Mouse (Mus musculus) 416B (cell line): ENCODE results near the gene Tbc1d9.

Experiments used
- DNase-seq: peaks from one replicate; pipeline ENCODE4 v3.0.0; 2011; ENCODE audit warnings: low read depth

Gene Tbc1d9

DNA sequence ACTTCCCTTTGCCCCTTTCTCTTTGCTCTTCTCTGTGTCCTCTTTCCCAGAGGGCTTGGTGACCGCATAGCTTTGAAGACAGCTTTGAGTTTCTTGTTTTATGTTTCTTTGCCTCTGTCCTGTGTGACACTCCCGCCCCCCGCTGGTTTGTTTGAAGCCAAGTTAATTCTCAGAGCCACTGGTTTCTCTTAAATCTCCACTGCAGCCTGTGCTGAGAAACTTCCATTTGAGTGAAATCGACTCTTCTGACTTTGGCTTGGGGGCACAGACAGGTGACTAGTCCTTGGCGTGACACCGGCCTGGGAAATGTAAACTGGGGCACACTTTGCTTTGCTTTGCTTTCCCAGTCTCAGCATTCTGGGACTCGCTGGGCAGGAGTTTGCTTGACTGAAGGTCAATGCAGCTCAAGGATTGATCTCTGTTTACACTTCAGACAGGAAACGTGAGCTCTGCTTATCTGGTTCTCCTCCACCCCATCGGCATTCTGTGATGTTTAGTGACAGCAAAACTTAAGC is 13.1 kb downstream of the Tbc1d9 start:
- peak; percentile 33 for DNase-seq

DNA sequence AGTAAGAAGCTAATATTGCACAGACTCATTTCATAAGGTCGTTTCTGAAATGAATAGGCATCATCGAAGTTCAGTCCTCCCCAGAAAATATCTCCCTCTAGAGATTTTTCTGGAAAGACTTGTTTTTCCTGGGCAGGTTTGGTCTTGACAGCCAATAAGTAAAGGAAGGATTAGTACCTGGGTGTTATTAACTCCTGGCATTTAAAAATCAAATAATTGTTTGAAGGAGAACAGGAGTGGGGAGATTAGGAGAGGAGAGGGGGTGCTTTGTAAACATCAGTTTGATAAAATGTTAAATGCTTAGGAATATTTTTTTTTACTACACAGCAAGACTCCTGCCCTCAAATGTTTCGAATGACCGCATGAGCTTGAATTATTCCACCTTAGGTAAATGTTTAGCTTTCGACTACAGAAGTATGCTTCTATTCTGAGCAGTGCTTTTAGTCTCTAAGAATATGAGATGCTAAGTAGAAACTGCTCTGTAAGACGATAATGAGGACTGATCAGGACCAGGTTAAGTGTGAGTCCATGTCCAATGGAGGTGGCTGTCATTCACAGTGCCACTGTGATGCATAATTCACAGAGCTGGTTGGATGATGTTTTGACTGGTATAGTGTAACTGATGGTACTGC is 16.8 kb downstream of the Tbc1d9 start:
- DNase-seq, result no peak

DNA sequence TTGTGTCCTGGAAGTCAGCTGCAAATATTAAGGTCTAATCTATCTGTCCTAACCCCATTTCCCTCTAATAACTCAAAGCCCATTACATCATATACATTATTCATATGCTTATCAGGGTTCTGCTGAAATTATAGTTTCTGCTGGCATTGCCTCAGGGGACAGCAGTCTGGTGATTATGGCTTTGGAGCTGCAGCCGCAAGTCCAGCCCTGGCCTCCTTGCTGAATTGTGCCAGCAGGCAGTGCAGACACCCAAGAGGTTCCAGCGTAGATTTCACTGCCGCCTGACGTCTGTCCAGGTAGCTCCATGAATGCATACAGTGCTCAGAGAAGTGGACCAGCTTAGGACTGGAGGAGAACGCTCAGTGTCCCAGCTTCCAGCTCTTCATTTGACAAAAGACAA is 17.6 kb downstream of the Tbc1d9 start:
- no peak for DNase-seq

DNA sequence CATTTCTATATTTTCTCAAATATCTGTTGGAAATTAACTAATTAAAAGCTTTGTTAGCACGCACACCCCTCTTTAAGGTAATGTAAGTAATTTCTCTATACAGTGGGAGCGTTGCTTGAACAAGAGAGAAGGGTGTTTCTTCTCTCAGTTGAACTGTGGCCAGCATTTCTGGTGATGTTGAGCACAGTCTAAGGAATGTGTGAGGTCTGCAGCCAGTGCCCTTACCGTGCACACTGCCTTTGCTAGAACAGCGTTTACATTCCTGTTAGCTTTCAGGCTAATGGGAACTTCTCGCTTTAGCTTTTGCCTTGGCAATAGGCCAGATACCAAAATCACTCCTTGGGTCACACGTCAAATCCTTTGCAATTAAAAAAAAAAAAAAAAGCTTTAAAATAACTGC is 21.2 kb downstream of the Tbc1d9 start:
- DNase-seq, result no peak

DNA sequence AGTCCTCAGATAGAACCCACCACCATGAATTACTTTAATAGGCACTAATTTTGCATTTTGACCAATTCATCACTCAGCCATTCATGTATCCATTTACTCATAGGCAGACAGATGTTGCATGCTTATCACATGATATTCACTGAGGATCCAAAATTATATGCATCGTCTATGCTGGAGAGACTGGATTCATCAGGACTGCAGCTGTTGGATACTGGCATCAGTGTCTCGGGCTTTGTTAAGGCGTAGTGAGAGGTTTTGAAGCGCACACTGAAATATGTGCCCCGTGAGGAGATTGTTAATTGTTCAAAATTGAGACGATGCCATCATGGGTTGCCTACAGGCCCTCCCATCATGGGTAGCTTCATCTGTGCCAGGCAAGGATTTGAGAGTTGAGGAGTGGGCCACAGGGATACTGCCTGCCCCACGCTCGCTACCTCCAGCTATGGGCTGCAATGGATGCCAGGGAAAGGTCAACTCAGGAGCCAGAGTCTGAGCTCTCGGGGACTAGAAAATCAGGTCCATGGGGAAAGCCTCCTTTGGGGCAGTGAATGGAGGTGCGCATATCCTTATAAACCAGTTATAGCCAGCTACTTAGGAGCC is 22.3 kb downstream of the Tbc1d9 start:
- DNase-seq, result no peak

DNA sequence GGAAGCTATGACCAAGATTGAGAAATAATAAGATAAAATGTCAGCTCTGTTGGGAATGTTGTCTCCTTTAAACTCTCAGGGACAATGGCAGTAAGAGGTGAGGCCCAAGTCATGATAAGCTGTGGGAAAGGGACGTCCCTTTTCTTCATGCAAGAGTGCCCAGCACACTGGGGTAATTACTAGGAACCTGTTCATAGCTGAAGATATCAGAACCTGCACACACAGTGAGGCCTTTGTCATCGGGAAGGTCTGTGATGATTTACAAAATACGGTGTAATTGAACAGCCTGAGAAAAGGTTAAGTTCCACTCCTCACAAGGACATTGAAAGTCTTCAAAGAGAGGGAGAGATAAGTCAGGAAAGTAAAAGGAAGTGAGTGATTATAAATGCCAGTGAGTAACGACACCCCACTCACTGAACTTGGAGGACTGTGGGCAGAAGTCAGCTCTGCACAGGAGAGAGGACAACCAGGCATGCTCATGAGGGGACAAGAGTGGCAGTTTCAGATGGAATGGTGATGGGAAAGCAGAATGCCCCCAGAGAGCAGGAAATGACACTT is 24.5 kb downstream of the Tbc1d9 start:
- no peak for DNase-seq

DNA sequence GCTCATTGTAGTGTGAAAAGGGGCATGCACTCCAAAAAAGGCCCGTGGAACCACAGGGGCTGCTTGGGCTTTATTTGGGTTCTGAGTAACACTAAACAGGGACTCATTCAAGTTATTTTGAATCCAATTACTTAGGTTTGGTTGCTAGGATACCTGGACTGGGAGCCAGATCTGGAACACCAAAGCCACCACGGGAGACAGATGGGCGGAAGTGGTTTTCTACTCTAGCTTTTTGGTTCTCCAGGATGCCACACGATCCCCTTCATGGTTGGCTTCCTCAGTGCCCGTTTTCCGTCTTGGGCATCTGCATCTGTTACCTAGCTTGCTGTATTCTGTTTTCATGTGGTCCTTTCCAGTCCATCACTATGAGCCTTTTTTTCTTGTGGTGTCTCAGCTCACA is 30.9 kb downstream of the Tbc1d9 start:
- no peak for DNase-seq

DNA sequence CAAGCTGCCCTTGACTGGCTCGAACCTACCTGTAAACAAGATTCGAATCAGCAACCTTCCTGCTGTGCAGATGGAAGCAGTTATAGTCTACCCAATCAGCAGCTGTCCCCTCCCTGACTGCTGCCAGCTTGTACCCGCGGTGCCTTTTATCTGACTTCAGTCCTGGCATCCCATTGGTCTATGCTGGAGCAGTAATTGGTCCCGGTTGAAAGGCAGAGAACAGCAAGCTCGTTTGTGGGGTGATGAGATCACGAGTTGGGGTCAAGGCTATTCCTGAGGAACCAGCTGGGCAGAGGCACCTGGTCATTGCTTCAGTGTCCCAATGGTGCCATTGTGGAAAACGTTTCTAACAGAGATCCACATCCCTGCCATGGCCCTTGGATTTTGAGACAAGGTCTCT is 34.6 kb downstream of the Tbc1d9 start:
- no peak for DNase-seq

DNA sequence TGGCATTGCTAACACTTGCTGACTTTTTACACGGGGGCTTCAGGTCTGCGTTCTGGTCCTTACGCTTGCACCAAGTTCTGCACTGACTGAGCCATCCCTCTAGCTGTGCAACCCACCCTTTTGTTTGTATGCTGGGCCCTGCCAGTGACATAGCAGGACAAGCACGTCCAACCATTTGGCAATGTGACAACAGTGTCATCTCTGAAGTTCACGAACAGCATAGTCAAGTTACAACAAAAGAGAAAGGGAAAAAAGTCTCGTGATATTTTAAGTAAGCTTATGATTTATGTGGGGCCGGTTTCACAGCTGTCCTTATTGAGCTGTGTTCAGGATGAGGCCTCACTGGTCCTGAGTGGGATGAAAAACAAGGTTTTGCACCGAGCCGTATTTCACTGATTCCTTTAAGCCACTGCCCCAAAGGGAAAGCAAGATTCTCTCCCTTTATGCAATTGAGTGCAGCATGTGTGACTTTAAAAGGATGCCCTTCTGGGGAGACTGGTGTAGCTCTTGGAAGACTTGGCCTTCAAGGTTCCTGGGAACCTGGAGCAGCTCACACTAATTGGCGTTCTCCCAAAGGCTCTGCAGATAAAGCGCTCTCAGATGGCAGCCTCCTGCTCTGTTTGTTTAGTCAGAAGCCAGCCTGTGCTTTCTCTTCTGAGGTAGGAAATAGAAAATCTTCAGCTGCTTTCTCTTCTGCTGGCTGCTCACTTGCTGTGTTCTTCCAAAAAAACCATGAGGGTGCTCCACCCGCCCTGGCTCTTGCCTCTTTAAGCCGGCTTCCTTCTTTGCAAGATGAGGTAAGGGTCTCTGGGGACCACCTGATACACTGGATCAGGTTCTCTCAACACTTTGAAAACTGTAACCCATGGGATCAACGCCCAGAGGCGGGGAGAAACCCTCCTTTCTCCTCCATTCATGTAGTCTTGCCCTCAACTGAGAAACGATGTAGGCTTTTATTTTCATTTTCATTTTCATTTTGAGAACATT is 35.3 kb downstream of the Tbc1d9 start:
- no peak for DNase-seq

DNA sequence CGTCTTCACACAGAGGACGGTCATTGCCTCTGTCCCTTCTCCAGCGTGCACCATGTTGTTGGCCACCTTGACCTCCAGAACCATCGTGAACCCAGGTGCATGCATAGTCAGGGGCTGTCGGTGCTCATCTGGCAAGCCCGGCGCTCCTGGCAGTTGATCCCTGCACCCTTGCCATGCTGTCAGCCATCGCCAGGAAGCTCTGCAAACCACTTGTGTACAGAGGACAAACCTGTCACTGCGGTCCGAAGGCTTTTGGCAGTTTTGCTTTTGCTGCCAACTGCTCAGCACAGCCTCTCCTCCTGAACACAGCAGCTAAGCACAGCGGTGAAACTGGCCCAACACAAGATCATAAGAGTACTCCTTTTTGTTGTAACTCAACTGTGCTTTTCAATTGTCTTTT is 37.8 kb downstream of the Tbc1d9 start:
- no peak for DNase-seq

DNA sequence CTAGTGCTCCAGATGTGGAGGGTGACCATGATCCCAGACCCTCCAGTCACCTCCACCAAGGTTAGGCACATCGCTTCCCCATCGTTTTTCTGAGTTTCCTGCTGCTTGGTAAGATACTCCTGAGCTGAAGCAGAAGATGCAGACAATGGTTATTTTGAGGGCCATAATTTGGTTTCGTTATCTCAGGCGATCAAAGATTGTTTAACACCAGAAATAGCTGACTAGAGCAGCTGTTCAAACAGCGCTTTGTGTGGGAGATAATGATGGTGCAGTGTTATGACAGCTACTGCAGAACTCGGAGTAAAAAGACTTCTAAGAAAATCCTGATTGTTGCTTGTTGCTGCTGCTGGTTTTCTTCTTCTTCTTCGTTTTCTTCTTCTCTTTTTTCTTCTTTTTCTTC is 40.8 kb downstream of the Tbc1d9 start:
- no peak for DNase-seq

DNA sequence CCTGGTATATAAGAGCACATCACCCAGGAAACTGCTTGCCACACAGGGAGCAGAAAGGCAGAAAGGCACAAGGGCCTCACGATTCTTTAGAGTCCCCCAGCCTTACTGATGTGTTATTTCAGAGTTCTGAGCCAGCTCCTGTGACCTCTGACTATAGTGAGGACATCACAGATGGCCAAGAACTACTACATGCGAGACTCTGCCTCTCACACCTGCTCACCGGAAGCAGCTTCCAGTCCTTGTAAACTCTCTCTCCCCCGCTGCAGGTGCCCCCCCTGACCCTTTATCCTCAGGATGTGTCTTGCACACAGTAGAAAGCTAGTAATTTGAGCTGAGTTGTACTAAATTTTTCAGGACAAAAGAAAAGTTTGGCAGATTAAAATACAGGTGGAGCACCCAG is 44.4 kb downstream of the Tbc1d9 start:
- no peak for DNase-seq

DNA sequence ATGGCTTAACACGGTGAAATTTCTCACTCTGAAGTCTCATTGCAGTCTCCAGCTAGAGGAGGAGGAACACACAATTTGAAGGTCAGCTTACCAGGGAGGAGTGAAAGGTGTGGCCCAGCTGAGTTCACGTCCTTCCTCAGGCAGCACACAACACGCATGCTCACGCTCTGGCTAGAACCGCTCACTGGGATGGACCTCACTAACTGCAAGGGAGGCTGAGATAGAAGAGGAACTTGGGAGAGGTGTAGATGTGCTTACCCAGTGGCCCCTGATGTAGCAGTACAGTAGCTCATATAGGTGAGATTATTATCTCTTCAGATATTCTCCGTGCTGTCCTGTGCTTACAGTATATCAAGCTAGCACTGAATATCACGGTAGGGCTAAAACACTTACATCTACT is 45.5 kb downstream of the Tbc1d9 start:
- no peak for DNase-seq

DNA sequence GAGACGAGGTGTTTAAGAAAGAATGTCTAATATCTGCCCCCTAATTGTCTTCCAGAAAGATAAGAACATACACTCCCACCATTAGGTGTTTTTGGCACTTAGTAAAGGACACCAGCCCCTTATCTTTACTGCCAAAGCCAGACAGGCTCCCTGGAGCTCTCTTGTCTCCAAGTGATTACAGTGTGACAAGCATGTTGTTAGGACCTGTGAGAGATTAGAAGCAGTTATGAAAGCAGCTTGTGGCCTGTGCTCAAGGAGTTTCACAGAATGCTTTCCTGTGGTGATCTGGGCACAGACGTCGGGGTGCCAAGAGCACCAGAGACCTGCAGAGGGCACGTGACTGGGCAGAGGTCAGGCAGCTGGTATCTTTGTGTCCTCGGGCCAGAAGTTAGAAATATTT is 49.9 kb downstream of the Tbc1d9 start:
- DNase-seq, result no peak

DNA sequence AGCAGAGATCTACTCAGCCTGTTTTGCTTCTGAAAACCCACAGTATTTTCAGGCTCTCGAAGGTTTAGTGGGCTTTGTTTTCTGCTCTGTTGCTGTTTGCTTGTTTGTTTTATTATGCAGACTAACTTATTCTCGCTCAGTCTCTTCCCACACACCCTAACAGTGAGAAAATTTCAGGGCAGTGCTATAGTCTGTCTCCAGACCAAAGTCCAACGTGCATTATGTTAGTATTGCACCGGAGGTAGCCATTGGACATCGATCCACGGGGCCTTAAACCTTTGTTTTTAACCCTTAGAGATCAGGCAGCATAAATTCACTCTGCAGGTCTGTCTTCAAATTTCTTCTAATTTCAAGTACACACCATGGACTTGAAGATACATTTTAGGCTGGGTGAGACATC is 51.4 kb downstream of the Tbc1d9 start:
- no peak for DNase-seq

DNA sequence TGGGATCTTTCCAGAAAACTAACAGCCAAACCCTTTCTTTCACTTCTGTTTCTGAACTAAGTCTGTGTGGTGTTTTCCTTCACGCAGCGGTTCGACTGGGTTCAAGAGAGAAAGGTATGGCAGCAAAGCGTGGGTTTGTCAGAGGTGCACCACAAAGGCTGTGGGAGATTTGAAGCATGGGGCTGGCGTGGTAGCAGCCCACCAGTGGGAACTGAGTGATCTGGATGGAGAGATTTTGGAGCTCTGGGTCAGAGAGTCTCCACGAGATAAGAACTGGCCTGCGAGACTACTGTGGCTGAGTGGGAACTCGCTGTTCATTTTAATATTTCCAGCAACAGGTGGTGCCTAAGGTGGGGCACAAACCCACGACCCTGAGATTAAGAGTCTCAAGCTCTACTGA is 52.0 kb downstream of the Tbc1d9 start:
- DNase-seq, result no peak

DNA sequence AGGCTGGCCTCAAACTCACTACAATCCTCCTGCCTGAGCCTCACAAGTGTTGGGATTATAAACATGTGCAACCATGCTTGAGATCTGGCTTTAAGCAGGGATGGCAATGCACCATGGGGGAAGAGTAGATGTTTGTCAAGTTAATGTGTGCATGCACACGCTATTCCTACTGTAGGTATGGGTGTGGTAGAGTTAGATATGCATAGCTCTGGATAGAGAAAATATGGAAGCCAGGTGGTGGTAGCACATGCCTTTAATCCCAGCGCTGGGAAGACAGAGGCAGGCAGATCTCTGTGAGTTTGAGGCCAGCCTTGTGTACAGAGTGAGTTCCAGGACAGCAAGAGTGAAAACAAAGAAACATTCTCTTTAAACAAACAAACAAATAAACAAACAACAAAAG is 52.7 kb downstream of the Tbc1d9 start:
- DNase-seq, result no peak

DNA sequence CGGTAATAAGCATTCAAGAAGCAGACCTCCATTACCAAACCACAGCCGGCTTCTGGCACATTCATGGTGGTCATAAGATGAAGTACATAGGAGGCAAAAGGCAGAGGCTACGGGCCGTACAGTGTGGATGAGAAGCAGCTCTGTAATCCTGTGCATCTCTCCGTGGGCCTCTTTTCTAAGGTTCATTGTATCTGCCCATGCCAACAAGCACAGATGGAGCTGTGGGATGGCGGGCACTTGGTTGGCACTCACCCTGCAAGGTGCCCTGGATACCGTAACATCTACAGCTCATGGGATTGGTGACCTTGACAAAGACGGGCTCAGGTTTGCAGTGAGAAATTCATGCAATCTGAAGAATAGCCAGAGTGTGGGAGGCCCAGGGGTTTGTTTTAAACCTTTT is 54.2 kb downstream of the Tbc1d9 start:
- DNase-seq, result no peak

DNA sequence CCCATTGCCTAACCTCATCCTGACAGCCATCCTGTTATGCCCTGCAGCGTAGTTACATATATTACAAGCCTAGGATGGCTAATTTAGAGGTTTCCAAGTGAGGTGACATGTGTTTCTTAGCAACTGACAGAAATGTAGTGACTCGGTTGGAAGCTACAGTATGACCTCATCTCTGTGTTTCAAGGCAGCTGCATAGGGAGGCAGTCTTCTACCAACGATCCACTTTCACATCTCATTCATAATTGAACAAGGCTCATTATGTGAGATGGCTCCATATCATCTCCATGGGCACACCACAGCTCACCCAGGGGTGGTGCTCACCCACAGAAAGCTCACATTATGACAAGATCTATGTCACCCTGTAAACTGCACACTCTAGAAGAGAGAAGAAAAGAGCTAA is 55.6 kb downstream of the Tbc1d9 start:
- DNase-seq, result no peak

DNA sequence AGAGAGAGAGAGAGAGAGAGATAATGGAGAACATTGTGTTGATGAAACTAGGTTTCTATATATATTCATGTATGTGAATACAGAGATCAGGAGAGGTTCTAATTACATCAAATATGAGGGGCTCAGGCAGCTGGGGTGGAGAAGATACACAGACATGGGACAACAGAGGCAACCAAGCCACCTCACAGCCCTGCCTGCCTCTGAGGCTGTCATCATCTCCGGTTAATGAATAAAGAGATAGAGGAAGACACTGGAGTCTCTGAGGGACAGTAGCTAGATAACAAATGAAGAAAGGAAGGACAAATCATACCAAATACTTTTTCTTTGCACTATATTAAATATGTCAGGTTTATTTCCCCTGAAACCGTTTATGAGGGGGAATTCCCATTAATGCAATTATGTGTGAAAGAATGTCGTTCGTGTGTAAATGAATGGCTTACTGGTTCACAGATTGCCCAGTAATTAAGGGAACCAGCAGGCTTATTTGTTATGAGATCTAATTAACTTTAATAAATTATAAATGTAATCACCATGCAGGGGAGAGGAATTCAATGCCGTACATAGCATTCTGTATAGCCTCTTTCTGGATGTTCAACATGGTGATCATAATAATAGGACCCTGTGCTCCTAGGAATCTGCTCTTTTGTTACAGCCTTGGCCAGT is 59.7 kb downstream of the Tbc1d9 start:
- no peak for DNase-seq

DNA sequence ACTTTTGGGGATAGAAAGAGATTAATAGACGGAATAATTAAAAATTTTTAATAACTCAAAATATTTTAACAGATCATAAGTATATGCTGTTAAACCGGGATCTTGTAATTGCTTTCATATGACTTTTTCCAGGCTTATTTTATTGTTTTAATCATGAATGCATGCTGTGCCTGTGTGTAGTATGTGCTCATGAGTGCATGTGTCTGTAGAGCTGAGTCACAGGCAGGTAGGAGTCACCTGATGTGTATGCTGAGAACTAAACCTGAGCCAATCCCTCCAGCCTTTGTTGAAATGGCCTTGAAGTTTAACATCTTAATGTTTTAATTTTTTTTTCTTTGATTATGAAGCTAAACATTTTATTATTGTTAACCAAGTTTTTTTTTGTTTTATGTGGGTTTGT is 60.4 kb downstream of the Tbc1d9 start:
- no peak for DNase-seq

DNA sequence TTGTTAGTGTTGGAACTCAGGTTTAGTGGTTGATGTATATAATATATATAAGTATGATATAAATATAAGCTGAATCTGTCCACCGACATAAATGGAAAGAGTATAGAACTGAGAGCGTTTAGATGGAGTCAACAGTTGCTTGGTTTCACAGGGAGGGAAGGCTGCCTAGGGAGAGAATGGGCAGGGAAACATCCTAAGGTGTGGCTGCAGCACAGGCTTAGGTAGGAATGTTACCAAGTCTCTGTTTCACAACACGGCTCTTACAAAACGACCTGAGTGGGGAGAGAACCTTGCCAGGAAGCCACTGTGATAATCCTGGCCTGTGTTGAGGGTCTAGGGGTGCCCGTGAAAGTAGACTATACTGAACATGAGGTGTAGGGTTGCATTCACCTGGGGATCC is 62.2 kb downstream of the Tbc1d9 start:
- no peak for DNase-seq
